In the genomic region with DNA sequence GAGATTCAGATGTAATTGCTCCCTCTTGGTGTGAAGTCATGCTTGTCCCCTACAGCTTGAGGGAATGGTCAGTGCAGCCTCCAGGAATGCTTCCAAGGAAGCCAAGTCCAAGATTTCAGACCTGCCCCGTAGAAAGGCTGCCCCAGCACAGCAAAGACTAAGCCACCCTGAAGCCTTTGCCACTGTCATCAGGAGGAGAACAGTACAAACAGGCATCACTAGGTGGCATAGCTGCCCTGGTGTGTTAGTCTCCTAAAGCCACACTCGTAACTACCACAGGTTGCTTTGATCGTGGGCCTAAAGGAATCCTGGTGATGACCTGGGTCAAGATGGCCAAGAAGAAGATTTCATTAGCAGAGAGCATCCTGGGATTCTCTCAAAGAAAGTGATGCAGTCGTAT, we compare ENCODE assay signal across 13 mouse cellular contexts.
DNase-seq lines count a peak whose midpoint lies in the region; ATAC-seq and TF ChIP-seq lines count a peak whose summit lies in the region.
"Had no signal": no experiment of that assay in that cellular context is flagged by ENCODE, and none has a peak within 500 bp of the region (broad histone marks: within the 10 kb centered on the region; RNA-seq: fewer than 3 reads in every experiment).

No protein-coding gene starts in this region.

- H3K4me3 ChIP-seq in midbrain, embryonic 11.5 days (ENCODE audit: low read depth, low read length): no peak overlapping the region
- no peak overlapping the region for H3K4me3 ChIP-seq in midbrain, embryonic 15.5 days
- no peak overlapping the region for H3K4me3 ChIP-seq in embryonic fibroblast, embryonic 13.5 days (ENCODE audit: insufficient read depth, low read length)
- H3K4me3 ChIP-seq in forebrain, embryonic 11.5 days (ENCODE audit: low read depth, low read length): no peak overlapping the region
- H3K4me3 ChIP-seq: forebrain, embryonic 13.5 days; liver, embryonic 13.5 days; neural tube, embryonic 12.5 days; stomach, embryonic 15.5 days had no signal

- DNase-seq in heart, postnatal 10 days: peak; percentile 32 to 44
- no peak for DNase-seq in heart, adult 11 months
- peak; percentile 31 for DNase-seq in midbrain, embryonic 11.5 days (ENCODE audit: low spot score, missing footprints)
- DNase-seq in forebrain, embryonic 11.5 days (ENCODE audit: low spot score): no peak
- no peak for DNase-seq in urinary bladder, postnatal 25 days (ENCODE audit: low spot score)
- DNase-seq: liver, embryonic 13.5 days had no signal

- TF ChIP-seq CTCF in embryonic fibroblast, embryonic 13.5 days (IDR thresholded peaks at IDR 0.05; ENCODE audit: borderline replicate concordance, insufficient read depth, low read length): peak; percentile 22; the same call in 1 of the 2 replicates

- H3K4me2 ChIP-seq in midbrain, embryonic 11.5 days: no peak overlapping the region
- H3K4me2 ChIP-seq in midbrain, embryonic 15.5 days: no peak overlapping the region
- no peak overlapping the region for H3K4me2 ChIP-seq in forebrain, embryonic 11.5 days (ENCODE audit: low read depth, low read length, severe bottlenecking)
- H3K4me2 ChIP-seq: forebrain, embryonic 13.5 days; liver, embryonic 13.5 days; neural tube, embryonic 12.5 days; stomach, embryonic 15.5 days had no signal

- no peak for TF ChIP-seq POLR2A in embryonic fibroblast, embryonic 13.5 days (IDR thresholded peaks at IDR 0.05; ENCODE audit: low read depth, low read length)

- 69% methylated on average over 4 of the region's 4 CpGs for WGBS in midbrain, embryonic 11.5 days
- WGBS in midbrain, embryonic 15.5 days: 72% methylated on average over 4 of the region's 4 CpGs
- WGBS in forebrain, embryonic 11.5 days: 77% methylated on average over 4 of the region's 4 CpGs

- H3K36me3 ChIP-seq in midbrain, embryonic 11.5 days (ENCODE audit: control insufficient read depth, insufficient read depth, low read length): no peaks in the 10 kb centered on the region
- no peaks in the 10 kb centered on the region for H3K36me3 ChIP-seq in midbrain, embryonic 15.5 days (replicated peaks)
- H3K36me3 ChIP-seq in forebrain, embryonic 11.5 days (ENCODE audit: control insufficient read depth, insufficient read depth, low read length): no peaks in the 10 kb centered on the region
- H3K36me3 ChIP-seq: liver, embryonic 13.5 days; neural tube, embryonic 12.5 days; stomach, embryonic 15.5 days had no signal

- H3K9me3 ChIP-seq in midbrain, embryonic 11.5 days (ENCODE audit: control insufficient read depth, low read length): no peaks in the 10 kb centered on the region
- no peaks in the 10 kb centered on the region for H3K9me3 ChIP-seq in midbrain, embryonic 15.5 days
- no peaks in the 10 kb centered on the region for H3K9me3 ChIP-seq in forebrain, embryonic 11.5 days (ENCODE audit: control insufficient read depth, low read length)
- H3K9me3 ChIP-seq: forebrain, embryonic 13.5 days; liver, embryonic 13.5 days; neural tube, embryonic 12.5 days; stomach, embryonic 15.5 days had no signal

- H3K9ac ChIP-seq in midbrain, embryonic 11.5 days (ENCODE audit: low read length): no peak overlapping the region
- no peak overlapping the region for H3K9ac ChIP-seq in midbrain, embryonic 15.5 days
- no peak overlapping the region for H3K9ac ChIP-seq in forebrain, embryonic 11.5 days (ENCODE audit: low read length)
- H3K9ac ChIP-seq: forebrain, embryonic 13.5 days; liver, embryonic 13.5 days; neural tube, embryonic 12.5 days; stomach, embryonic 15.5 days had no signal

- H3K27me3 ChIP-seq in midbrain, embryonic 11.5 days (ENCODE audit: control insufficient read depth, insufficient read depth, low read length): no peaks in the 10 kb centered on the region
- no peaks in the 10 kb centered on the region for H3K27me3 ChIP-seq in midbrain, embryonic 15.5 days (replicated peaks)
- H3K27me3 ChIP-seq in forebrain, embryonic 11.5 days (ENCODE audit: control insufficient read depth, insufficient read depth, low read length): no peaks in the 10 kb centered on the region
- H3K27me3 ChIP-seq: forebrain, embryonic 13.5 days; liver, embryonic 13.5 days; neural tube, embryonic 12.5 days; stomach, embryonic 15.5 days had no signal

- no peak overlapping the region for H3K27ac ChIP-seq in midbrain, embryonic 11.5 days (ENCODE audit: low read depth, low read length)
- H3K27ac ChIP-seq in midbrain, embryonic 15.5 days: no peak overlapping the region
- H3K27ac ChIP-seq in embryonic fibroblast, embryonic 13.5 days (ENCODE audit: insufficient read depth, low read length): no peak overlapping the region
- H3K27ac ChIP-seq in forebrain, embryonic 11.5 days (ENCODE audit: low read depth, low read length): no peak overlapping the region
- H3K27ac ChIP-seq: forebrain, embryonic 13.5 days; liver, embryonic 13.5 days; neural tube, embryonic 12.5 days; stomach, embryonic 15.5 days had no signal

- intact Hi-C loops in heart, postnatal 10 days (cut with DNase I): loop anchor here (5.0 kb wide), 3 partner anchors 117 to 467 kb away; no protein-coding TSS in a partner anchor

- ATAC-seq in midbrain, embryonic 11.5 days (ENCODE audit: low FRiP score): no peak
- no peak for ATAC-seq in midbrain, embryonic 15.5 days (replicated peaks)
- ATAC-seq in megakaryocyte progenitor cell, adult 5-6 weeks (replicated peaks; ENCODE audit: poor library complexity): peak; percentile 44; the same call in 1 of the 2 replicates
- no peak for ATAC-seq in forebrain, embryonic 11.5 days (replicated peaks; ENCODE audit: low FRiP score)
- ATAC-seq: forebrain, embryonic 13.5 days; hindbrain, embryonic 16.5 days had no signal

- no peaks in the 10 kb centered on the region for H3K4me1 ChIP-seq in midbrain, embryonic 11.5 days (ENCODE audit: control insufficient read depth, insufficient read depth, low read length)
- H3K4me1 ChIP-seq in midbrain, embryonic 15.5 days: no peaks in the 10 kb centered on the region
- peaks cover 6% of the 10 kb centered on the region; the same call in 1 of the 2 replicates for H3K4me1 ChIP-seq in embryonic fibroblast, embryonic 13.5 days (ENCODE audit: control insufficient read depth, insufficient read depth, low read length)
- H3K4me1 ChIP-seq in forebrain, embryonic 11.5 days (replicated peaks; ENCODE audit: control insufficient read depth, insufficient read depth, low read length): no peaks in the 10 kb centered on the region
- H3K4me1 ChIP-seq: forebrain, embryonic 13.5 days; neural tube, embryonic 12.5 days had no signal

Comparison
In these comparisons a context has a peak if more than half of its experiments do, and no peak if none do; other contexts are left out.
1. DNase-seq: peak in heart, postnatal 10 days (2 of 2) and midbrain, embryonic 11.5 days (single experiment); none in heart, adult 11 months (single experiment), forebrain, embryonic 11.5 days (single experiment) and urinary bladder, postnatal 25 days (single experiment).